Mouse (Mus musculus): Measurements from ENCODE around the gene Cflar.

The Cflar gene

GRCm38 (mm10) chr1:58710711-58711364 lies 470 bp upstream of the Cflar start:
- in situ Hi-C loops (cut with MboI, MseI) = loop anchor here in 1 of 2 experiments (10.0 kb wide), 1 partner anchor 286 kb away; the partner anchor contains the start of gene Clk1

GRCm38 (mm10) chr1:58712076-58713061 lies 1.1 kb downstream of the Cflar start:
- in situ Hi-C loops (cut with MboI, MseI) = loop anchor here in 1 of 2 experiments (10.0 kb wide), 1 partner anchor 288 kb away; the partner anchor contains the start of gene Clk1

GRCm38 (mm10) chr1:58713081-58713892 lies 2.0 kb downstream of the Cflar start:
- in situ Hi-C loops (cut with MboI, MseI) = loop anchor here in 1 of 2 experiments (10.0 kb wide), 1 partner anchor 288 kb away; the partner anchor contains the start of gene Clk1

- in situ Hi-C loops (cut with MboI, MseI) = loop anchor here in 1 of 2 experiments (10.0 kb wide), 1 partner anchor 289 kb away; the partner anchor contains the start of gene Clk1
Measured at GRCm38 (mm10) chr1:58713893-58714231, 2.6 kb downstream of the Cflar start.

- in situ Hi-C loops (cut with MboI, MseI) = loop anchor here in 1 of 2 experiments (10.0 kb wide), 1 partner anchor 290 kb away; the partner anchor contains the start of gene Clk1
Measured at GRCm38 (mm10) chr1:58714361-58714760, 3.1 kb downstream of the Cflar start.

GRCm38 (mm10) chr1:58715536-58715935 lies 4.2 kb downstream of the Cflar start:
- in situ Hi-C loops (cut with MboI, MseI) = loop anchor here in 1 of 2 experiments (10.0 kb wide), 1 partner anchor 291 kb away; the partner anchor contains the start of gene Clk1

- in situ Hi-C loops (cut with MboI, MseI) = loop anchor here in 1 of 2 experiments (10.0 kb wide), 1 partner anchor 292 kb away; the partner anchor contains the start of gene Clk1
Measured at GRCm38 (mm10) chr1:58716162-58716882, 5.0 kb downstream of the Cflar start.

- in situ Hi-C loops (cut with MboI, MseI) = loop anchor here in 1 of 2 experiments (10.0 kb wide), 1 partner anchor 292 kb away; the partner anchor contains the start of gene Clk1
Measured at GRCm38 (mm10) chr1:58716883-58717220, 5.5 kb downstream of the Cflar start.

- in situ Hi-C loops (cut with MboI, MseI) = loop anchor here in 1 of 2 experiments (10.0 kb wide), 1 partner anchor 293 kb away; the partner anchor contains the start of gene Clk1
Measured at GRCm38 (mm10) chr1:58717589-58718270, 6.4 kb downstream of the Cflar start.

GRCm38 (mm10) chr1:58719356-58719945 lies 8.1 kb downstream of the Cflar start:
- in situ Hi-C loops (cut with MboI, MseI) = loop anchor here in 1 of 2 experiments (10.0 kb wide), 1 partner anchor 295 kb away; the partner anchor contains the start of gene Clk1

- in situ Hi-C loops (cut with MboI, MseI) = no loop called here
Measured at GRCm38 (mm10) chr1:58720090-58720489, 8.8 kb downstream of the Cflar start.

GRCm38 (mm10) chr1:58720988-58721387 lies 9.7 kb downstream of the Cflar start:
- in situ Hi-C loops (cut with MboI, MseI) = no loop called here

- in situ Hi-C loops (cut with MboI, MseI) = no loop called here
Measured at GRCm38 (mm10) chr1:58722115-58722938, 11.0 kb downstream of the Cflar start.

- in situ Hi-C loops (cut with MboI, MseI) = no loop called here
Measured at GRCm38 (mm10) chr1:58723062-58723808, 11.9 kb downstream of the Cflar start.

GRCm38 (mm10) chr1:58723809-58724405 lies 12.6 kb downstream of the Cflar start:
- in situ Hi-C loops (cut with MboI, MseI) = no loop called here

- in situ Hi-C loops (cut with MboI, MseI) = no loop called here
Measured at GRCm38 (mm10) chr1:58724533-58724932, 13.2 kb downstream of the Cflar start.

- in situ Hi-C loops (cut with MboI, MseI) = no loop called here
Measured at GRCm38 (mm10) chr1:58725095-58725494, 13.8 kb downstream of the Cflar start.

Measured in T-helper 17 cell (primary cell).